Mouse (Mus musculus): ENCODE data around the gene Foxn3.
"Not testable (repeated sequence)": the region's sequence is repeated elsewhere in the genome, so short reads cannot be mapped to it uniquely, and the experiment has no call there.

Gene Foxn3

GRCm38 (mm10) chr12:99221087-99221846 is 342.1 kb downstream of the Foxn3 start:
- DNase-seq (ENCODE audit: low spot score in 2 of 2), result no peak

GRCm38 (mm10) chr12:99220333-99220732 is 343.0 kb downstream of the Foxn3 start:
- peak in 1 of 2 experiments; percentile 55 for DNase-seq (ENCODE audit: low spot score in 2 of 2)

GRCm38 (mm10) chr12:99219812-99220211 is 343.6 kb downstream of the Foxn3 start:
- DNase-seq (ENCODE audit: low spot score in 2 of 2), result no peak

GRCm38 (mm10) chr12:99217145-99217698 is 346.2 kb downstream of the Foxn3 start:
- DNase-seq (ENCODE audit: low spot score in 2 of 2), result no peak

- DNase-seq (ENCODE audit: low spot score in 2 of 2), result no peak
These were observed 347.0 kb downstream of the Foxn3 start for GRCm38 (mm10) chr12:99216341-99216761.

- DNase-seq (ENCODE audit: low spot score in 2 of 2), result no peak
These were observed 347.7 kb downstream of the Foxn3 start for GRCm38 (mm10) chr12:99215521-99216255.

- DNase-seq (ENCODE audit: low spot score in 2 of 2), result no peak
These were observed 349.3 kb downstream of the Foxn3 start for GRCm38 (mm10) chr12:99214098-99214497.

GRCm38 (mm10) chr12:99213218-99213617 is 350.2 kb downstream of the Foxn3 start:
- DNase-seq (ENCODE audit: low spot score in 2 of 2), result no peak

- DNase-seq (ENCODE audit: low spot score in 2 of 2), result no peak
These were observed 353.6 kb downstream of the Foxn3 start for GRCm38 (mm10) chr12:99209801-99210200.

- no peak for DNase-seq (ENCODE audit: low spot score in 2 of 2)
These were observed 355.1 kb downstream of the Foxn3 start for GRCm38 (mm10) chr12:99208251-99208650.

GRCm38 (mm10) chr12:99207014-99207612 is 356.3 kb downstream of the Foxn3 start:
- DNase-seq (ENCODE audit: low spot score in 2 of 2), result no peak

- no peak for DNase-seq (ENCODE audit: low spot score in 2 of 2)
These were observed 357.6 kb downstream of the Foxn3 start for GRCm38 (mm10) chr12:99205734-99206133.

GRCm38 (mm10) chr12:99199124-99199483 is 364.3 kb downstream of the Foxn3 start:
- no peak for DNase-seq (ENCODE audit: low spot score in 2 of 2)

GRCm38 (mm10) chr12:99198428-99199123 is 364.8 kb downstream of the Foxn3 start:
- DNase-seq (ENCODE audit: low spot score in 2 of 2), result no peak

- DNase-seq (ENCODE audit: low spot score in 2 of 2), result peak in 1 of 2 experiments; percentile 28
These were observed 366.4 kb downstream of the Foxn3 start for GRCm38 (mm10) chr12:99197031-99197430.

GRCm38 (mm10) chr12:99195655-99196054 is 367.7 kb downstream of the Foxn3 start:
- no peak for DNase-seq (ENCODE audit: low spot score in 2 of 2)

- not testable (repeated sequence) for DNase-seq (ENCODE audit: low spot score in 2 of 2)
These were observed 369.3 kb downstream of the Foxn3 start for GRCm38 (mm10) chr12:99194120-99194519.

GRCm38 (mm10) chr12:99187671-99188070 is 375.7 kb downstream of the Foxn3 start:
- DNase-seq (ENCODE audit: low spot score in 2 of 2), result no peak

- DNase-seq (ENCODE audit: low spot score in 2 of 2), result no peak
These were observed 377.1 kb downstream of the Foxn3 start for GRCm38 (mm10) chr12:99186239-99186638.

GRCm38 (mm10) chr12:99183261-99183792 is 380.1 kb downstream of the Foxn3 start:
- peak in 1 of 2 experiments; percentile 30 for DNase-seq (ENCODE audit: low spot score in 2 of 2)

- peak in 1 of 2 experiments; percentile 49 for DNase-seq (ENCODE audit: low spot score in 2 of 2)
These were observed 381.0 kb downstream of the Foxn3 start for GRCm38 (mm10) chr12:99182338-99182737.
